Mouse (Mus musculus): ENCODE results near the gene Plrg1.

Plrg1 gene

GRCm38 (mm10) chr3:83042451-83042850 lies 12.9 kb upstream of the Plrg1 start:
- in situ Hi-C loops (cut with MboI; ENCODE audit: low pct_unique_long_range_greater_than_20kb in 1 of 2, low sequenced_read_pairs in 2 of 2, unreplicated experiment in 1 of 2): no loop called here

GRCm38 (mm10) chr3:83046649-83047048 lies 8.7 kb upstream of the Plrg1 start:
- in situ Hi-C loops (cut with MboI; ENCODE audit: low pct_unique_long_range_greater_than_20kb in 1 of 2, low sequenced_read_pairs in 2 of 2, unreplicated experiment in 1 of 2): no loop called here

GRCm38 (mm10) chr3:83049680-83050079 lies 5.6 kb upstream of the Plrg1 start, which contains the start of gene Fgb:
TSS of gene Fgb (minus strand) at chr3:83049863.
- in situ Hi-C loops (cut with MboI; ENCODE audit: low pct_unique_long_range_greater_than_20kb in 1 of 2, low sequenced_read_pairs in 2 of 2, unreplicated experiment in 1 of 2): loop anchor here (5.0 to 25.0 kb wide), 3 partner anchors 47 to 687 kb away; partner anchors contain the start of genes Map9 (in 1 of the 2) and Rbm46 (in 1 of the 2)

- in situ Hi-C loops (cut with MboI; ENCODE audit: low pct_unique_long_range_greater_than_20kb in 1 of 2, low sequenced_read_pairs in 2 of 2, unreplicated experiment in 1 of 2): loop anchor here (5.0 to 25.0 kb wide), 3 partner anchors 48 to 688 kb away; partner anchors contain the start of genes Map9 (in 1 of the 2) and Rbm46 (in 1 of the 2)
These were observed 4.7 kb upstream of the Plrg1 start for GRCm38 (mm10) chr3:83050661-83051060.

- in situ Hi-C loops (cut with MboI; ENCODE audit: low pct_unique_long_range_greater_than_20kb in 1 of 2, low sequenced_read_pairs in 2 of 2, unreplicated experiment in 1 of 2): loop anchor here (5.0 to 25.0 kb wide), 3 partner anchors 50 to 690 kb away; partner anchors contain the start of genes Map9 (in 1 of the 2) and Rbm46 (in 1 of the 2)
These were observed 3.2 kb upstream of the Plrg1 start for GRCm38 (mm10) chr3:83052102-83052501.

GRCm38 (mm10) chr3:83053126-83053525 lies 2.2 kb upstream of the Plrg1 start:
- in situ Hi-C loops (cut with MboI; ENCODE audit: low pct_unique_long_range_greater_than_20kb in 1 of 2, low sequenced_read_pairs in 2 of 2, unreplicated experiment in 1 of 2): loop anchor here (5.0 to 25.0 kb wide), 3 partner anchors 51 to 691 kb away; partner anchors contain the start of genes Map9 (in 1 of the 2) and Rbm46 (in 1 of the 2)

GRCm38 (mm10) chr3:83053758-83054157 lies 1.6 kb upstream of the Plrg1 start:
- in situ Hi-C loops (cut with MboI; ENCODE audit: low pct_unique_long_range_greater_than_20kb in 1 of 2, low sequenced_read_pairs in 2 of 2, unreplicated experiment in 1 of 2): loop anchor here (5.0 to 25.0 kb wide), 3 partner anchors 51 to 691 kb away; partner anchors contain the start of genes Map9 (in 1 of the 2) and Rbm46 (in 1 of the 2)

- in situ Hi-C loops (cut with MboI; ENCODE audit: low pct_unique_long_range_greater_than_20kb in 1 of 2, low sequenced_read_pairs in 2 of 2, unreplicated experiment in 1 of 2): loop anchor here (5.0 to 25.0 kb wide), 3 partner anchors 52 to 692 kb away; partner anchors contain the start of genes Map9 (in 1 of the 2) and Rbm46 (in 1 of the 2)
These were observed 563 bp upstream of the Plrg1 start for GRCm38 (mm10) chr3:83054759-83055158.

- in situ Hi-C loops (cut with MboI; ENCODE audit: low pct_unique_long_range_greater_than_20kb in 1 of 2, low sequenced_read_pairs in 2 of 2, unreplicated experiment in 1 of 2): loop anchor here in 1 of 2 experiments (10.0 to 25.0 kb wide), 2 partner anchors 182 to 695 kb away; partner anchors contain the start of genes Map9 and Rbm46
These were observed 1.7 kb downstream of the Plrg1 start for GRCm38 (mm10) chr3:83057046-83057445.

- in situ Hi-C loops (cut with MboI; ENCODE audit: low pct_unique_long_range_greater_than_20kb in 1 of 2, low sequenced_read_pairs in 2 of 2, unreplicated experiment in 1 of 2): loop anchor here in 1 of 2 experiments (25.0 kb wide), 1 partner anchor 706 kb away; the partner anchor contains the start of gene Map9
These were observed 12.6 kb downstream of the Plrg1 start for GRCm38 (mm10) chr3:83067920-83068319.

- in situ Hi-C loops (cut with MboI; ENCODE audit: low pct_unique_long_range_greater_than_20kb in 1 of 2, low sequenced_read_pairs in 2 of 2, unreplicated experiment in 1 of 2): loop anchor here in 1 of 2 experiments (25.0 kb wide), 1 partner anchor 707 kb away; the partner anchor contains the start of gene Map9
These were observed 13.5 kb downstream of the Plrg1 start for GRCm38 (mm10) chr3:83068869-83069268.

GRCm38 (mm10) chr3:83070231-83070630 lies 14.9 kb downstream of the Plrg1 start:
- in situ Hi-C loops (cut with MboI; ENCODE audit: low pct_unique_long_range_greater_than_20kb in 1 of 2, low sequenced_read_pairs in 2 of 2, unreplicated experiment in 1 of 2): loop anchor here in 1 of 2 experiments (25.0 kb wide), 1 partner anchor 708 kb away; the partner anchor contains the start of gene Map9

- in situ Hi-C loops (cut with MboI; ENCODE audit: low pct_unique_long_range_greater_than_20kb in 1 of 2, low sequenced_read_pairs in 2 of 2, unreplicated experiment in 1 of 2): no loop called here
These were observed 21.2 kb downstream of the Plrg1 start for GRCm38 (mm10) chr3:83076563-83076962.

- in situ Hi-C loops (cut with MboI; ENCODE audit: low pct_unique_long_range_greater_than_20kb in 1 of 2, low sequenced_read_pairs in 2 of 2, unreplicated experiment in 1 of 2): no loop called here
These were observed 25.3 kb downstream of the Plrg1 start for GRCm38 (mm10) chr3:83080567-83081055.

GRCm38 (mm10) chr3:83097586-83097985 lies 42.3 kb downstream of the Plrg1 start:
- in situ Hi-C loops (cut with MboI; ENCODE audit: low pct_unique_long_range_greater_than_20kb in 1 of 2, low sequenced_read_pairs in 2 of 2, unreplicated experiment in 1 of 2): no loop called here

- in situ Hi-C loops (cut with MboI; ENCODE audit: low pct_unique_long_range_greater_than_20kb in 1 of 2, low sequenced_read_pairs in 2 of 2, unreplicated experiment in 1 of 2): no loop called here
These were observed 43.3 kb downstream of the Plrg1 start for GRCm38 (mm10) chr3:83098546-83099034.

- in situ Hi-C loops (cut with MboI; ENCODE audit: low pct_unique_long_range_greater_than_20kb in 1 of 2, low sequenced_read_pairs in 2 of 2, unreplicated experiment in 1 of 2): no loop called here
These were observed 43.8 kb downstream of the Plrg1 start for GRCm38 (mm10) chr3:83099139-83099538.

GRCm38 (mm10) chr3:83099651-83100050 lies 44.3 kb downstream of the Plrg1 start:
- in situ Hi-C loops (cut with MboI; ENCODE audit: low pct_unique_long_range_greater_than_20kb in 1 of 2, low sequenced_read_pairs in 2 of 2, unreplicated experiment in 1 of 2): no loop called here

GRCm38 (mm10) chr3:83102286-83102685 lies 47.0 kb downstream of the Plrg1 start:
- in situ Hi-C loops (cut with MboI; ENCODE audit: low pct_unique_long_range_greater_than_20kb in 1 of 2, low sequenced_read_pairs in 2 of 2, unreplicated experiment in 1 of 2): no loop called here
